Mouse (Mus musculus) lung, adult 2 months (tissue): ENCODE data around the gene Crybb2.

Experiments used
- CTCF ChIP-seq: fragments of 200-500 bp; IDR thresholded peaks from 2 replicates; pipeline ENCODE4 v1.5.1; 2011; ENCODE audit warnings: mild to moderate bottlenecking, low read length, control low read depth; ENCODE audit not compliant: insufficient read depth
- POLR2A ChIP-seq: fragments of 200-500 bp; IDR thresholded peaks from 2 replicates; pipeline ENCODE4 v1.6.1; 2011; ENCODE audit warnings: low read depth, mild to moderate bottlenecking, control low read depth, low read length, borderline replicate concordance; ENCODE audit errors: extremely low read depth

- TF ChIP-seq POLR2A = no peak
- peak; percentile 53 for TF ChIP-seq CTCF
Observed at GRCm38 (mm10) chr5:113079783-113080182, 9.9 kb upstream of the Crybb2 start.
